Mouse (Mus musculus): Measurements from ENCODE around the gene Lamc1. TPM values are rescaled to one million over a fixed set of nuclear protein-coding genes. Genes with fewer than 3 reads are reported as not detected.

Lamc1 gene
- total and polyA plus RNA-seq, 2 experiments from 2014 or later = 9.8 to 42.4 TPM

- Histone ChIP-seq H3K27me3 (ENCODE audit: insufficient read depth, low read length) (no peaks in the 10 kb centered on the region), H3K27ac (ENCODE audit: low read depth, low read length) (no peak overlapping the region), H3K4me1 (ENCODE audit: insufficient read depth) (peaks cover 6% of the 10 kb centered on the region; the same call in 1 of the 2 replicates), H3K9me3 (ENCODE audit: low read length) (no peaks in the 10 kb centered on the region), H3K9ac (no peak overlapping the region), H3K4me2 (ENCODE audit: low read depth) (no peak overlapping the region), H3K4me3 (ENCODE audit: low read depth, low read length) (no peak overlapping the region), H3K36me3 (ENCODE audit: insufficient read depth) (no peaks in the 10 kb centered on the region)
- 92% methylated on average over 15 of the region's 15 CpGs for WGBS
- TF ChIP-seq CTCF (IDR thresholded peaks at IDR 0.05; ENCODE audit: low read depth) = no peak
- ATAC-seq (no peak), DNase-seq (no peak)
Observed at GRCm38 (mm10) chr1:153270827-153271226, 61.8 kb downstream of the Lamc1 start.

- Histone ChIP-seq H3K4me1 (ENCODE audit: insufficient read depth) (peaks cover 13% of the 10 kb centered on the region; the same call in 1 of the 2 replicates), H3K4me3 (ENCODE audit: low read depth, low read length) (no peak overlapping the region), H3K4me2 (ENCODE audit: low read depth) (no peak overlapping the region), H3K27me3 (ENCODE audit: insufficient read depth, low read length) (no peaks in the 10 kb centered on the region), H3K27ac (ENCODE audit: low read depth, low read length) (no peak overlapping the region), H3K9ac (no peak overlapping the region), H3K9me3 (ENCODE audit: low read length) (no peaks in the 10 kb centered on the region), H3K36me3 (ENCODE audit: insufficient read depth) (no peaks in the 10 kb centered on the region)
- no peak for ATAC-seq
- no peak for DNase-seq
- WGBS = 79% methylated on average over 6 of the region's 6 CpGs
- TF ChIP-seq CTCF (IDR thresholded peaks at IDR 0.05; ENCODE audit: low read depth) = no peak
Observed at GRCm38 (mm10) chr1:153269681-153270080, 62.9 kb downstream of the Lamc1 start.

DNA sequence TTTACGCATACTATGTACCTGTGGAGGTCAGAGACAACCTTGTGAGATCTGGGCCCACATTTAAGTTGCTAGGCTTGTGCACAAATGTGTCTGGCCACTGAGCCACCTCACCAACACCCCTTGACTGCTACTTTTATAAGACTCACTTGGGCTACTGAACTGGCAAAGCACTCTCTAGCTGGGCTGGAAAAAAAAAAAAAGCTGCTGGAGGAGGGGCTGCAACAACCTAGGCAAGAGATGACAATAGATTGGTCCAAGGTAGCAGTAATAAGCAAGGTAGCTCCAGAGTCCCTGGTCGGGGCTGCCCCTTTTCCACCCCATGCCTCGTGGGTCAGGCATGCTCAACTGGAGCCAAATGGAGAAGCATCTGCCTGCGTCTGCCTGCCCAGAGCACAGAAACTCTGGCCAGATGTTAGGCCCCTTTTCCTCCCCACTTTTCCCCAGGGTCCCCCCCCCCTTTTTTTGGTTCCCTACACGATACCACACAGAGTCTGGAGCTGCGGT is 63.7 kb downstream of the Lamc1 start:
- H3K9me3 ChIP-seq (ENCODE audit: low read length) = no peaks in the 10 kb centered on the region
- 83% methylated on average over 6 of the region's 6 CpGs for WGBS
- H3K4me2 ChIP-seq (ENCODE audit: low read depth) = no peak overlapping the region
- no peak overlapping the region for H3K9ac ChIP-seq
- no peak for TF ChIP-seq CTCF (IDR thresholded peaks at IDR 0.05; ENCODE audit: low read depth)
- ATAC-seq = no peak
- H3K4me3 ChIP-seq (ENCODE audit: low read depth, low read length) = no peak overlapping the region
- H3K36me3 ChIP-seq (ENCODE audit: insufficient read depth) = no peaks in the 10 kb centered on the region
- H3K27me3 ChIP-seq (ENCODE audit: insufficient read depth, low read length) = no peaks in the 10 kb centered on the region
- no peak overlapping the region for H3K27ac ChIP-seq (ENCODE audit: low read depth, low read length)
- no peak for DNase-seq
- peaks cover 11% of the 10 kb centered on the region; the same call in 1 of the 2 replicates for H3K4me1 ChIP-seq (ENCODE audit: insufficient read depth)

DNA sequence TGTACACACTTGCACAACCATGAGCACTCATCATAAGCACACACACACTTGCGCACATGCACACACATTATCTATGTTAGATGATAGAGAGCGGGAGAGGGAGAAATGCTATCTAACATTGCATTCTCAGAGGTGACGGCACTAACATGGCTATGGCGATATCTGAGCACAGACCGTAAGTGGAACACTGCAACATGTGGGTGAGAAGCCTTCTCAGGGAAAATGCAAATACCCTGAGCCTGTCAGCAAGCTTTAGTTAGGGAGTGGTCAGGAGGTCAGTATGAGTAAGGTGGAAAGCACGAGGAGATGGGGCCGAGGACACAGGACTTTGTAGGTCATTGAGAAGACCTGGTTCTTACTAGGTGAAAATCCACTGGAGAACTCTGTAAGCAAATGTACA is 64.3 kb downstream of the Lamc1 start:
- WGBS = 97% methylated on average over 7 of the region's 7 CpGs
- ATAC-seq = no peak

GRCm38 (mm10) chr1:153267730-153268129 is 64.9 kb downstream of the Lamc1 start:
- ATAC-seq = no peak
- WGBS = 87% methylated on average over 7 of the region's 7 CpGs
- no peak for TF ChIP-seq CTCF (IDR thresholded peaks at IDR 0.05; ENCODE audit: low read depth)

More for the DNA sequence above, 64.3 kb downstream of the Lamc1 start:
- H3K4me2 ChIP-seq (ENCODE audit: low read depth) = no peak overlapping the region
- H3K9ac ChIP-seq = no peak overlapping the region
- H3K4me3 ChIP-seq (ENCODE audit: low read depth, low read length) = no peak overlapping the region
- no peaks in the 10 kb centered on the region for H3K27me3 ChIP-seq (ENCODE audit: insufficient read depth, low read length)
- H3K9me3 ChIP-seq (ENCODE audit: low read length) = no peaks in the 10 kb centered on the region
- no peak for TF ChIP-seq CTCF (IDR thresholded peaks at IDR 0.05; ENCODE audit: low read depth)
- H3K36me3 ChIP-seq (ENCODE audit: insufficient read depth) = no peaks in the 10 kb centered on the region
- no peak overlapping the region for H3K27ac ChIP-seq (ENCODE audit: low read depth, low read length)
- H3K4me1 ChIP-seq (ENCODE audit: insufficient read depth) = peaks cover 11% of the 10 kb centered on the region; the same call in 1 of the 2 replicates
- no peak for DNase-seq

DNA sequence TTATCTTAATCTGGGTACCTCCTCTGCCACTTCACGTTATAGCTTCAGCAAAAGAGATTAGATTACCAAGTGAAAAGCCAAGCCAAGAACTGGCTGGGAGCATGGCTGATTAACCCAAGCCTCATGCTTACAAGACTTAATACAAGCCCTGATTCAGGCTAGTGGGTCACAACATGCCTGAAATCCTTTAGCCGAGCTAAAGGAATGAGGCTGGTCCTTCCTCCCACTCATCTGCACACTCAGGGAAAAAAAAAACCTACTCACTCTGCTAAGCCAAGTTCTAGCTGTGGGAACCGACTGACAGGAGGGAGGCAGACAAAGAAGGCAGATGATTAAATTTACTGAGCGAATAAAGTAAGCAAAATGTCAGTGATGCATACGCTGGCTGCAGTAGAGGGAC is 65.7 kb downstream of the Lamc1 start:
- 21% methylated on average over 5 of the region's 5 CpGs for WGBS
- Histone ChIP-seq H3K9ac (no peak overlapping the region), H3K4me1 (ENCODE audit: insufficient read depth) (peaks cover 11% of the 10 kb centered on the region; the same call in 1 of the 2 replicates), H3K27me3 (ENCODE audit: insufficient read depth, low read length) (no peaks in the 10 kb centered on the region), H3K4me3 (ENCODE audit: low read depth, low read length) (no peak overlapping the region), H3K9me3 (ENCODE audit: low read length) (no peaks in the 10 kb centered on the region), H3K4me2 (ENCODE audit: low read depth) (no peak overlapping the region), H3K27ac (ENCODE audit: low read depth, low read length) (peak overlapping the region; percentile 45; the same call in 1 of the 2 replicates), H3K36me3 (ENCODE audit: insufficient read depth) (0 out of 2 replicates have a peak, but pooled peaks cover 1% of the 10 kb centered on the region)
- no peak for ATAC-seq
- TF ChIP-seq CTCF (IDR thresholded peaks at IDR 0.05; ENCODE audit: low read depth) = no peak
- DNase-seq = peak; percentile 24

More at GRCm38 (mm10) chr1:153267730-153268129, 64.9 kb downstream of the Lamc1 start:
- no peak for DNase-seq
- H3K9me3 ChIP-seq (ENCODE audit: low read length) = no peaks in the 10 kb centered on the region
- H3K4me1 ChIP-seq (ENCODE audit: insufficient read depth) = peaks cover 11% of the 10 kb centered on the region; the same call in 1 of the 2 replicates
- no peaks in the 10 kb centered on the region for H3K36me3 ChIP-seq (ENCODE audit: insufficient read depth)
- no peak overlapping the region for H3K4me3 ChIP-seq (ENCODE audit: low read depth, low read length)
- H3K4me2 ChIP-seq (ENCODE audit: low read depth) = no peak overlapping the region
- no peak overlapping the region for H3K27ac ChIP-seq (ENCODE audit: low read depth, low read length)
- no peak overlapping the region for H3K9ac ChIP-seq
- H3K27me3 ChIP-seq (ENCODE audit: insufficient read depth, low read length) = no peaks in the 10 kb centered on the region

DNA sequence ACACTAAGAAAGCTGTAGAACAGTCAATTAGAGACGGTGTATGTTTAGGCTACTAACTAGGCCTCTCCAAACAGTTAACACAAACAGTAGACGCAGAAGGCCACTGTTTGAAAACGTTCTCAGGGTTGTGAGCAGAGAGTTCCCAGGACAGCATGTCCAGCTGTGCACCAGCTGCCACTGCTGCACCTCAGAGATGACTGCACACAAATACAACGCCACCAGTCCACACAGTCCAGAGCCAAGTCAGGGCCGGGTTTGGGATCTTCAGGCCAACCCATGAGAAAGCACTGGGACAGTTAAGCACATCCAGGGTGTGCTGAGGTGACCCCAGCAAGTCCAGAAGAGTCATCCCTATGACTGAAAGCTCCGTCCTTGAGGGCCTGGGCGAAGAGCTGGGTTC is 67.0 kb downstream of the Lamc1 start:
- DNase-seq (no peak), ATAC-seq (no peak)
- 57% methylated on average over 7 of the region's 7 CpGs for WGBS
- H3K4me2 ChIP-seq (ENCODE audit: low read depth) = no peak overlapping the region
- TF ChIP-seq CTCF (IDR thresholded peaks at IDR 0.05; ENCODE audit: low read depth) = no peak
- H3K4me3 ChIP-seq (ENCODE audit: low read depth, low read length) = no peak overlapping the region
- 0 out of 2 replicates have a peak, but pooled peaks cover 3% of the 10 kb centered on the region for H3K36me3 ChIP-seq (ENCODE audit: insufficient read depth)
- H3K27me3 ChIP-seq (ENCODE audit: insufficient read depth, low read length) = no peaks in the 10 kb centered on the region
- peaks cover 11% of the 10 kb centered on the region; the same call in 1 of the 2 replicates for H3K4me1 ChIP-seq (ENCODE audit: insufficient read depth)
- H3K9me3 ChIP-seq (ENCODE audit: low read length) = no peaks in the 10 kb centered on the region
- no peak overlapping the region for H3K9ac ChIP-seq
- H3K27ac ChIP-seq (ENCODE audit: low read depth, low read length) = no peak overlapping the region
